9 mouse cellular contexts compared by ENCODE assay signal in the genomic region with DNA sequence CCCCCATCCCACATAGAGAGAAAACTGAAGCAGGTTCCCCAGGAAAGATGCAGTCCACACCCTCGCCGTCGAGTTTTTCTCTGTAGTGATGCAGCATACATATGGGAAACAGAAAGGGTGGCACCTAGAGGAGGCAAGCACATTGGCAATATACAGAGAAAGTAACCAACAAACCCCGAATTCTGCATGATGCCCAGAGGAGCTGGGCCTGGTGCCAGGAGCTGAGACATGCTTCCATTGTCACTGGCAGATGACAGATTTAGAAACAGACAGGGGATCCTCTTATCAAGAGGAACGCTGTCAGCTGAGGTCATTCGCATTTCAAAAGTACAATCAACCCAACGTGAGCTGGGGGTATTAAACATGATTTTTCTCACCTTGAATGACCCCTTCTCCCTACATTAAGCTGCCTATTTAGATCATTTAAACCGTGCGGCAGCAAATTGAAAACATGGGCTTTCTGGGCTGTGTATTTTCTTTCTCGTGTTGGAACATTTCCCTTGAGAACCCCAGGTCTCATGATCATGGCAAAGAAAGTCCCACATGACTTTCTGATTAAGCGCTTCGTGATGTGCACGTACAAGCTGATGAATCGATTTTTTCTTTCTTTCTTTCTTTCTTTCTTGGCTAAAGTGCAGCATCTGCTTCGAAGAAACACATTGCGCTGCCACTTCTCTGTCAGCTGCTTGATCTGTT.
DNase-seq lines count a peak whose midpoint lies in the region; ATAC-seq lines count a peak whose summit lies in the region.
"Had no signal": no experiment of that assay in that cellular context is flagged by ENCODE, and none has a peak within 500 bp of the region (broad histone marks: within the 10 kb centered on the region; RNA-seq: fewer than 3 reads in every experiment).

No protein-coding gene starts in this region.

- no peaks in the 10 kb centered on the region for H3K9me3 ChIP-seq in embryonic facial prominence, embryonic 11.5 days (replicated peaks; ENCODE audit: control insufficient read depth, low read length)
- no peaks in the 10 kb centered on the region for H3K9me3 ChIP-seq in embryonic facial prominence, embryonic 10.5 days
- H3K9me3 ChIP-seq: limb, embryonic 13.5 days had no signal

- no peak overlapping the region for H3K4me3 ChIP-seq in embryonic facial prominence, embryonic 11.5 days (ENCODE audit: low read depth, low read length)
- H3K4me3 ChIP-seq in embryonic facial prominence, embryonic 10.5 days, result no peak overlapping the region
- H3K4me3 ChIP-seq: limb, embryonic 13.5 days had no signal

- no peak overlapping the region for H3K4me2 ChIP-seq in embryonic facial prominence, embryonic 11.5 days (ENCODE audit: low read depth, low read length)
- H3K4me2 ChIP-seq: limb, embryonic 13.5 days had no signal

- WGBS in embryonic facial prominence, embryonic 11.5 days, result 58% methylated on average over 16 of the region's 16 CpGs
- 71% methylated on average over 16 of the region's 16 CpGs for WGBS in embryonic facial prominence, embryonic 10.5 days

- H3K4me1 ChIP-seq in embryonic facial prominence, embryonic 11.5 days (ENCODE audit: control insufficient read depth, insufficient read depth, low read length), result no peaks in the 10 kb centered on the region
- peaks cover 34% of the 10 kb centered on the region for H3K4me1 ChIP-seq in embryonic facial prominence, embryonic 10.5 days

- ATAC-seq in embryonic facial prominence, embryonic 11.5 days (replicated peaks; ENCODE audit: insufficient number of reproducible peaks, low FRiP score, low TSS enrichment, low read depth), result no peak
- ATAC-seq in cerebellum, adult (ENCODE audit: insufficient number of reproducible peaks, low FRiP score, low TSS enrichment), result peak; percentile 47; the same call in 1 of the 2 replicates
- ATAC-seq in activated CD4-positive, CD25-positive, alpha-beta regulatory T cell, adult 4 months, result no peak

- H3K9ac ChIP-seq in embryonic facial prominence, embryonic 11.5 days (replicated peaks; ENCODE audit: low read length), result no peak overlapping the region
- H3K9ac ChIP-seq: limb, embryonic 13.5 days had no signal

- DNase-seq in embryonic facial prominence, embryonic 11.5 days (ENCODE audit: low spot score), result peak; percentile 57
- no peak for DNase-seq in embryonic facial prominence, embryonic 10.5 days (ENCODE audit: low spot score)
- DNase-seq in heart, adult 9 months (ENCODE audit: low spot score in 2 of 2), result peak; percentile 36 to 74
- peak; percentile 67 for DNase-seq in left cerebral cortex, adult 11 months (ENCODE audit: low spot score)
- DNase-seq in right cerebral cortex, postnatal 10 days (ENCODE audit: low spot score in 2 of 2), result peak; percentile 85 to 86
- DNase-seq in adipocyte (ENCODE audit: low spot score), result no peak

- H3K27me3 ChIP-seq in embryonic facial prominence, embryonic 11.5 days (ENCODE audit: control insufficient read depth, insufficient read depth, low read length), result no peaks in the 10 kb centered on the region
- H3K27me3 ChIP-seq in embryonic facial prominence, embryonic 10.5 days (replicated peaks; ENCODE audit: low read depth, poor library complexity, severe bottlenecking), result 0 out of 2 replicates have a peak, but pooled peaks cover 3% of the 10 kb centered on the region
- H3K27me3 ChIP-seq: limb, embryonic 13.5 days had no signal

- no peak overlapping the region for H3K27ac ChIP-seq in embryonic facial prominence, embryonic 11.5 days (replicated peaks; ENCODE audit: low read depth, low read length)
- H3K27ac ChIP-seq in embryonic facial prominence, embryonic 10.5 days (replicated peaks), result no peak overlapping the region
- H3K27ac ChIP-seq: limb, embryonic 13.5 days had no signal

- no peaks in the 10 kb centered on the region for H3K36me3 ChIP-seq in embryonic facial prominence, embryonic 11.5 days (replicated peaks; ENCODE audit: control insufficient read depth, insufficient read depth, low read depth, low read length)
- H3K36me3 ChIP-seq in embryonic facial prominence, embryonic 10.5 days (replicated peaks), result no peaks in the 10 kb centered on the region
- H3K36me3 ChIP-seq: limb, embryonic 13.5 days had no signal

Comparison
In these comparisons a context has a peak if more than half of its experiments do, and no peak if none do; other contexts are left out.
1. DNase-seq: peak in embryonic facial prominence, embryonic 11.5 days (single experiment), heart, adult 9 months (2 of 2), left cerebral cortex, adult 11 months (single experiment) and right cerebral cortex, postnatal 10 days (2 of 2); none in embryonic facial prominence, embryonic 10.5 days (single experiment) and adipocyte (single experiment).